Mouse (Mus musculus): ENCODE measurements around the gene Ppil4. TPM values are rescaled to one million over a fixed set of nuclear protein-coding genes. Genes with fewer than 3 reads are reported as not detected.

Gene Ppil4
- polyA plus RNA-seq, 1 experiment from 2014 or later: 47.1 TPM

- Histone ChIP-seq H3K4me1 (replicated peaks; ENCODE audit: control insufficient read depth, insufficient read depth, low read length) (no peaks in the 10 kb centered on the region), H3K27ac (ENCODE audit: low read depth, low read length) (no peak overlapping the region), H3K27me3 (ENCODE audit: control insufficient read depth, insufficient read depth, low read length) (no peaks in the 10 kb centered on the region), H3K4me3 (ENCODE audit: low read depth, low read length) (no peak overlapping the region), H3K4me2 (replicated peaks; ENCODE audit: low read depth, low read length) (no peak overlapping the region), H3K9ac (ENCODE audit: low read depth, low read length) (no peak overlapping the region), H3K9me3 (ENCODE audit: control insufficient read depth, low read length) (no peaks in the 10 kb centered on the region), H3K36me3 (ENCODE audit: control insufficient read depth, insufficient read depth, low read length) (no peaks in the 10 kb centered on the region)
- 81% methylated on average over 9 of the region's 9 CpGs for WGBS
- ATAC-seq (ENCODE audit: low FRiP score) (no peak), DNase-seq (ENCODE audit: low spot score) (no peak)
Measured at GRCm38 (mm10) chr10:7833377-7834165, 40.9 kb downstream of the Ppil4 start.

GRCm38 (mm10) chr10:7834671-7835225, 42.1 kb downstream of the Ppil4 start:
- WGBS: 76% methylated on average over 10 of the region's 10 CpGs
- ATAC-seq (ENCODE audit: low FRiP score) (no peak), DNase-seq (ENCODE audit: low spot score) (no peak)
- Histone ChIP-seq H3K36me3 (ENCODE audit: control insufficient read depth, insufficient read depth, low read length) (no peaks in the 10 kb centered on the region), H3K4me3 (ENCODE audit: low read depth, low read length) (no peak overlapping the region), H3K4me1 (replicated peaks; ENCODE audit: control insufficient read depth, insufficient read depth, low read length) (no peaks in the 10 kb centered on the region), H3K4me2 (replicated peaks; ENCODE audit: low read depth, low read length) (no peak overlapping the region), H3K27ac (ENCODE audit: low read depth, low read length) (no peak overlapping the region), H3K9ac (ENCODE audit: low read depth, low read length) (no peak overlapping the region), H3K9me3 (ENCODE audit: control insufficient read depth, low read length) (no peaks in the 10 kb centered on the region), H3K27me3 (ENCODE audit: control insufficient read depth, insufficient read depth, low read length) (no peaks in the 10 kb centered on the region)

- H3K9ac ChIP-seq (ENCODE audit: low read depth, low read length): no peak overlapping the region
- H3K9me3 ChIP-seq (ENCODE audit: control insufficient read depth, low read length): no peaks in the 10 kb centered on the region
- no peaks in the 10 kb centered on the region for H3K4me1 ChIP-seq (replicated peaks; ENCODE audit: control insufficient read depth, insufficient read depth, low read length)
- no peaks in the 10 kb centered on the region for H3K27me3 ChIP-seq (ENCODE audit: control insufficient read depth, insufficient read depth, low read length)
- ATAC-seq (ENCODE audit: low FRiP score) (no peak), DNase-seq (ENCODE audit: low spot score) (no peak)
- H3K4me2 ChIP-seq (replicated peaks; ENCODE audit: low read depth, low read length): no peak overlapping the region
- H3K36me3 ChIP-seq (ENCODE audit: control insufficient read depth, insufficient read depth, low read length): no peaks in the 10 kb centered on the region
- WGBS: 70% methylated on average over 2 of the region's 2 CpGs
- no peak overlapping the region for H3K27ac ChIP-seq (ENCODE audit: low read depth, low read length)
- no peak overlapping the region for H3K4me3 ChIP-seq (ENCODE audit: low read depth, low read length)
Measured at GRCm38 (mm10) chr10:7836902-7837301, 44.2 kb downstream of the Ppil4 start.

GRCm38 (mm10) chr10:7837446-7837845, 44.8 kb downstream of the Ppil4 start:
- H3K9ac ChIP-seq (ENCODE audit: low read depth, low read length): no peak overlapping the region
- H3K4me2 ChIP-seq (replicated peaks; ENCODE audit: low read depth, low read length): no peak overlapping the region
- no peaks in the 10 kb centered on the region for H3K4me1 ChIP-seq (replicated peaks; ENCODE audit: control insufficient read depth, insufficient read depth, low read length)
- H3K9me3 ChIP-seq (ENCODE audit: control insufficient read depth, low read length): no peaks in the 10 kb centered on the region
- no peak overlapping the region for H3K27ac ChIP-seq (ENCODE audit: low read depth, low read length)
- H3K36me3 ChIP-seq (ENCODE audit: control insufficient read depth, insufficient read depth, low read length): no peaks in the 10 kb centered on the region
- no peak for DNase-seq (ENCODE audit: low spot score)
- no peaks in the 10 kb centered on the region for H3K27me3 ChIP-seq (ENCODE audit: control insufficient read depth, insufficient read depth, low read length)
- WGBS: 89% methylated on average over 8 of the region's 8 CpGs
- ATAC-seq (ENCODE audit: low FRiP score): no peak
- no peak overlapping the region for H3K4me3 ChIP-seq (ENCODE audit: low read depth, low read length)

- WGBS: 91% methylated on average over 8 of the region's 8 CpGs
- Histone ChIP-seq H3K4me2 (replicated peaks; ENCODE audit: low read depth, low read length) (no peak overlapping the region), H3K36me3 (ENCODE audit: control insufficient read depth, insufficient read depth, low read length) (no peaks in the 10 kb centered on the region), H3K4me3 (ENCODE audit: low read depth, low read length) (no peak overlapping the region), H3K27me3 (ENCODE audit: control insufficient read depth, insufficient read depth, low read length) (no peaks in the 10 kb centered on the region), H3K9ac (ENCODE audit: low read depth, low read length) (no peak overlapping the region), H3K27ac (ENCODE audit: low read depth, low read length) (no peak overlapping the region), H3K9me3 (ENCODE audit: control insufficient read depth, low read length) (no peaks in the 10 kb centered on the region), H3K4me1 (replicated peaks; ENCODE audit: control insufficient read depth, insufficient read depth, low read length) (no peaks in the 10 kb centered on the region)
- no peak for ATAC-seq (ENCODE audit: low FRiP score)
- DNase-seq (ENCODE audit: low spot score): no peak
Measured at GRCm38 (mm10) chr10:7838036-7838435, 45.3 kb downstream of the Ppil4 start.

- Histone ChIP-seq H3K9me3 (ENCODE audit: control insufficient read depth, low read length) (no peaks in the 10 kb centered on the region), H3K9ac (ENCODE audit: low read depth, low read length) (no peak overlapping the region), H3K27ac (ENCODE audit: low read depth, low read length) (no peak overlapping the region), H3K36me3 (ENCODE audit: control insufficient read depth, insufficient read depth, low read length) (no peaks in the 10 kb centered on the region), H3K4me2 (replicated peaks; ENCODE audit: low read depth, low read length) (no peak overlapping the region), H3K4me3 (ENCODE audit: low read depth, low read length) (no peak overlapping the region), H3K4me1 (replicated peaks; ENCODE audit: control insufficient read depth, insufficient read depth, low read length) (no peaks in the 10 kb centered on the region), H3K27me3 (ENCODE audit: control insufficient read depth, insufficient read depth, low read length) (no peaks in the 10 kb centered on the region)
- 80% methylated on average over 5 of the region's 5 CpGs for WGBS
- DNase-seq (ENCODE audit: low spot score) (no peak), ATAC-seq (ENCODE audit: low FRiP score) (no peak)
Measured at GRCm38 (mm10) chr10:7838874-7839421, 46.3 kb downstream of the Ppil4 start.

- Histone ChIP-seq H3K36me3 (ENCODE audit: control insufficient read depth, insufficient read depth, low read length) (no peaks in the 10 kb centered on the region), H3K4me1 (replicated peaks; ENCODE audit: control insufficient read depth, insufficient read depth, low read length) (no peaks in the 10 kb centered on the region), H3K4me2 (replicated peaks; ENCODE audit: low read depth, low read length) (no peak overlapping the region), H3K4me3 (ENCODE audit: low read depth, low read length) (no peak overlapping the region), H3K9ac (ENCODE audit: low read depth, low read length) (no peak overlapping the region), H3K9me3 (ENCODE audit: control insufficient read depth, low read length) (no peaks in the 10 kb centered on the region), H3K27ac (ENCODE audit: low read depth, low read length) (no peak overlapping the region), H3K27me3 (ENCODE audit: control insufficient read depth, insufficient read depth, low read length) (no peaks in the 10 kb centered on the region)
- DNase-seq (ENCODE audit: low spot score) (no peak), ATAC-seq (ENCODE audit: low FRiP score) (no peak)
- 92% methylated on average over 22 of the region's 22 CpGs for whole genome bisulfite sequencing
Measured at GRCm38 (mm10) chr10:7839551-7840352, 47.1 kb downstream of the Ppil4 start.

GRCm38 (mm10) chr10:7840353-7840733, 47.7 kb downstream of the Ppil4 start:
- no peaks in the 10 kb centered on the region for H3K27me3 ChIP-seq (ENCODE audit: control insufficient read depth, insufficient read depth, low read length)
- H3K4me2 ChIP-seq (replicated peaks; ENCODE audit: low read depth, low read length): no peak overlapping the region
- WGBS: 81% methylated on average over 2 of the region's 2 CpGs
- no peak overlapping the region for H3K9ac ChIP-seq (ENCODE audit: low read depth, low read length)
- H3K36me3 ChIP-seq (ENCODE audit: control insufficient read depth, insufficient read depth, low read length): no peaks in the 10 kb centered on the region
- DNase-seq (ENCODE audit: low spot score): no peak
- H3K27ac ChIP-seq (ENCODE audit: low read depth, low read length): no peak overlapping the region
- ATAC-seq (ENCODE audit: low FRiP score): no peak
- H3K9me3 ChIP-seq (ENCODE audit: control insufficient read depth, low read length): no peaks in the 10 kb centered on the region
- no peak overlapping the region for H3K4me3 ChIP-seq (ENCODE audit: low read depth, low read length)
- no peaks in the 10 kb centered on the region for H3K4me1 ChIP-seq (replicated peaks; ENCODE audit: control insufficient read depth, insufficient read depth, low read length)
